Mouse (Mus musculus) layer of hippocampus, adult 9-10 months (tissue): ENCODE measurements around the gene Laptm5.

Experiments
- DNase-seq: peaks from one replicate; pipeline ENCODE4 v3.0.0; 2022; ENCODE audit warnings: low spot score

Gene Laptm5

GRCm38 (mm10) chr4:130899383-130899781, 13.5 kb upstream of the Laptm5 start:
- DNase-seq: no peak

- DNase-seq: no peak
These were observed 13.0 kb upstream of the Laptm5 start for GRCm38 (mm10) chr4:130899782-130900427.

- no peak for DNase-seq
These were observed 12.2 kb upstream of the Laptm5 start for GRCm38 (mm10) chr4:130900746-130901145.

- DNase-seq: no peak
These were observed 10.6 kb upstream of the Laptm5 start for GRCm38 (mm10) chr4:130902289-130902781.

GRCm38 (mm10) chr4:130905025-130905424, 7.9 kb upstream of the Laptm5 start:
- DNase-seq: no peak

- DNase-seq: no peak
These were observed 7.0 kb upstream of the Laptm5 start for GRCm38 (mm10) chr4:130905882-130906281.

GRCm38 (mm10) chr4:130906296-130906695, 6.6 kb upstream of the Laptm5 start:
- no peak for DNase-seq

GRCm38 (mm10) chr4:130907200-130908069, 5.5 kb upstream of the Laptm5 start:
- no peak for DNase-seq

- DNase-seq: no peak
These were observed 4.8 kb upstream of the Laptm5 start for GRCm38 (mm10) chr4:130908133-130908532.

GRCm38 (mm10) chr4:130909167-130909874, 3.6 kb upstream of the Laptm5 start:
- DNase-seq: no peak

- no peak for DNase-seq
These were observed 2.3 kb upstream of the Laptm5 start for GRCm38 (mm10) chr4:130910666-130911065.

- DNase-seq: no peak
These were observed 299 bp upstream of the Laptm5 start for GRCm38 (mm10) chr4:130912626-130913025.

GRCm38 (mm10) chr4:130913511-130913910, 586 bp downstream of the Laptm5 start:
- no peak for DNase-seq

- no peak for DNase-seq
These were observed 1.1 kb downstream of the Laptm5 start for GRCm38 (mm10) chr4:130914011-130914410.

- DNase-seq: no peak
These were observed 1.6 kb downstream of the Laptm5 start for GRCm38 (mm10) chr4:130914527-130914926.

- DNase-seq: no peak
These were observed 2.2 kb downstream of the Laptm5 start for GRCm38 (mm10) chr4:130915006-130915667.

GRCm38 (mm10) chr4:130915668-130916035, 2.7 kb downstream of the Laptm5 start:
- no peak for DNase-seq

- DNase-seq: no peak
These were observed 3.7 kb downstream of the Laptm5 start for GRCm38 (mm10) chr4:130916639-130917038.

GRCm38 (mm10) chr4:130917564-130917963, 4.6 kb downstream of the Laptm5 start:
- no peak for DNase-seq

- DNase-seq: no peak
These were observed 6.2 kb downstream of the Laptm5 start for GRCm38 (mm10) chr4:130918805-130919749.
